In genomic region chr3:50433831-50434230, GRCm38 (mm10) we compare ENCODE assay signal across 24 mouse cellular contexts.
"Had no signal": no experiment of that assay in that cellular context is flagged by ENCODE, and none has a peak within 500 bp of the region (broad histone marks: within the 10 kb centered on the region; RNA-seq: fewer than 3 reads in every experiment).

No protein-coding gene starts in this region.

- H3K4me1 ChIP-seq: heart, embryonic 13.5 days; heart, embryonic 15.5 days; hindbrain, embryonic 15.5 days; liver, embryonic 13.5 days; liver, embryonic 15.5 days had no signal

- H3K27me3 ChIP-seq: heart, embryonic 13.5 days; heart, embryonic 15.5 days; hindbrain, embryonic 13.5 days; hindbrain, embryonic 15.5 days; limb, embryonic 12.5 days; liver, embryonic 13.5 days; liver, embryonic 15.5 days had no signal

- H3K4me3 ChIP-seq: heart, adult 2 months; heart, embryonic 13.5 days; heart, embryonic 15.5 days; hindbrain, embryonic 13.5 days; hindbrain, embryonic 15.5 days; limb, embryonic 12.5 days; liver, embryonic 13.5 days; liver, embryonic 15.5 days had no signal

- H3K36me3 ChIP-seq: heart, embryonic 13.5 days; heart, embryonic 15.5 days; hindbrain, embryonic 13.5 days; hindbrain, embryonic 15.5 days; limb, embryonic 12.5 days; liver, embryonic 13.5 days; liver, embryonic 15.5 days had no signal

- H3K9ac ChIP-seq: heart, embryonic 13.5 days; heart, embryonic 15.5 days; hindbrain, embryonic 13.5 days; hindbrain, embryonic 15.5 days; limb, embryonic 12.5 days; liver, embryonic 13.5 days; liver, embryonic 15.5 days; liver, postnatal 0 days had no signal

- ATAC-seq: hindbrain, postnatal 0 days; intestine, embryonic 16.5 days; liver, postnatal 0 days had no signal

- H3K9me3 ChIP-seq: heart, embryonic 13.5 days; heart, embryonic 15.5 days; hindbrain, embryonic 13.5 days; hindbrain, embryonic 15.5 days; limb, embryonic 12.5 days; liver, embryonic 13.5 days; liver, embryonic 15.5 days had no signal

- H3K4me2 ChIP-seq: heart, embryonic 11.5 days; heart, embryonic 13.5 days; heart, embryonic 15.5 days; hindbrain, embryonic 13.5 days; hindbrain, embryonic 15.5 days; limb, embryonic 12.5 days; liver, embryonic 11.5 days; liver, embryonic 13.5 days; liver, embryonic 15.5 days had no signal

- DNase-seq: gastrocnemius, postnatal 14 days; gastrocnemius, postnatal 36 days; heart, adult 11 months; heart, adult 2 months; heart, postnatal 14 days; heart, postnatal 36 days; kidney, adult 11 months; kidney, adult 9 months; kidney, postnatal 14 days; layer of hippocampus, adult 9-11 months; layer of hippocampus, postnatal 36 days; liver; liver, embryonic 13.5 days; liver, postnatal 0 days had no signal

- H3K27ac ChIP-seq: heart, adult 2 months; heart, embryonic 13.5 days; heart, embryonic 15.5 days; hindbrain, embryonic 13.5 days; hindbrain, embryonic 15.5 days; hindbrain, postnatal 0 days; limb, embryonic 12.5 days; liver, embryonic 13.5 days; liver, embryonic 15.5 days had no signal
